Mouse (Mus musculus): Measurements from ENCODE around the gene Slc22a21. TPM values are rescaled to one million over a fixed set of nuclear protein-coding genes. Genes with fewer than 3 reads are reported as not detected.
A peak's percentile ranks its signal among the peaks of the same experiment; 100 is the strongest.
"Not testable (repeated sequence)": the region's sequence is repeated elsewhere in the genome, so short reads cannot be mapped to it uniquely, and the experiment has no call there.

Slc22a21 gene
- polyA plus RNA-seq, 1 experiment from 2014 or later = 3.6 TPM

DNA sequence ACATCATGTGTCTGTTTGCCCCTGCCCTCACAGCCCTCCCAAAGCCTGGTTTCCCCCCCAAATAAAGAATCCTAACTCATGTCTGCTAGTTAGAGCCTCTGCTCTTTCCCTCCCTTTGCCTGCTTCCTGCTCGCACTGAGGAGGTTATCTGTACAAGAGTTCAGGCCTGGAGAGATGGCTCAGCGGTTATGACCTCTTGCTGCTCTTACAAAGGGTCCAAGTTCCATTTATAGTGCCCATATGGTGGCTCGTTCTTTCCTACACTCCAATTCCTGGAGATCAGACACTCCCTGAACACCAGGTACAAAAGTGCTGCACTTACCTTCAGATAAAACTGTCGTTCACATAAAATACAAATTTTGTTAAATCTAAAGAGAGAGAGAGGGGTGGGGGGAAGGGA is 7.9 kb upstream of the Slc22a21 start:
- H3K4me3 ChIP-seq = no peak overlapping the region
- no peak overlapping the region for H3K27ac ChIP-seq (replicated peaks)
- WGBS = 70% methylated on average over 4 of the region's 4 CpGs
- H3K36me3 ChIP-seq = no peaks in the 10 kb centered on the region
- no peaks in the 10 kb centered on the region for H3K9me3 ChIP-seq
- H3K9ac ChIP-seq = no peak overlapping the region
- H3K4me1 ChIP-seq (replicated peaks) = no peaks in the 10 kb centered on the region
- no peak for ATAC-seq (ENCODE audit: low read depth)
- H3K27me3 ChIP-seq = no peaks in the 10 kb centered on the region
- H3K4me2 ChIP-seq = no peak overlapping the region

DNA sequence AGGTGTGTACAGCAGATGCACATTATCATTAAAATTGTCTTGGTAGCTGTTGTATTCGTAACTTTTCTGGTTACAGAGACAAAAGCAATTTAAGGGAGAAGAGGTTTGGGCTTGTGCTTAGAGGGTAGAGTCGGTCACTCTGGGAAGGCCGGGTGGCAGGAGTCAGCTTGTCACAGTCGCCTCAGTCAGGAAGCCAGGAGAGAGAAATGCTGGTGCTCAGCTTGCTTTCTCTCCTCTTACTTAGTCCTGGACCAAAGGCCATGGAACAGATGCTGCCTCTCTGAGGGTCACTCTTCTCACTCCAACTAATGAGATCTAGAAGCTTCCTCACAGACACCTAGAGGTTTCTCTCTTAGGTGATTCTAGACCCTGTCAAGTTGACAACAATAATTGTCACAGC is 1.3 kb upstream of the Slc22a21 start:
- no peak overlapping the region for H3K27ac ChIP-seq (replicated peaks)
- H3K4me1 ChIP-seq (replicated peaks) = peaks cover 6% of the 10 kb centered on the region; the same call in 1 of the 2 replicates
- no peak for ATAC-seq (ENCODE audit: low read depth)
- H3K9ac ChIP-seq = no peak overlapping the region
- H3K9me3 ChIP-seq = no peaks in the 10 kb centered on the region
- no peaks in the 10 kb centered on the region for H3K36me3 ChIP-seq
- no peak overlapping the region for H3K4me3 ChIP-seq
- H3K27me3 ChIP-seq = peaks cover 21% of the 10 kb centered on the region
- H3K4me2 ChIP-seq = no peak overlapping the region
- WGBS = 85% methylated on average over 4 of the region's 4 CpGs

DNA sequence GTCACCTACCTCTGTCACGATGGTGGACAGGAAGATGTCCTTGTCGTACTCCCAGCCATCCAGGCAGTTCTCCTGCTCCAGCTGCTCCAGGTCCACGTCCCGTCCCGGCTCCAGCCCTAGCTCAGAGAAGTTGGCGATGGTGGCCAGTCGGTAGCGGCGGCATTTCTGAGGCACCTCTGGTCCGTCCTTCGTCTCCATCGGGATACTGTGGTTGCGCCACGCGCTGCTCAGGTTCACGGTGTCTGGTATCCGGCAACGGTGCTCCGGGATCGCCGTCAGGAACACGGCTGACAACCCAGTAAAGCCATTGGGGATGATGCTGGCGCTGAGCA is 710 bp downstream of the Slc22a21 start:
- H3K9me3 ChIP-seq; H3K4me1 ChIP-seq (replicated peaks); H3K36me3 ChIP-seq; H3K27ac ChIP-seq (replicated peaks): not testable (repeated sequence)
- peak overlapping the region; percentile 85 for H3K4me2 ChIP-seq
- WGBS = under 1% methylated on average over 23 of the region's 23 CpGs
- H3K9ac ChIP-seq = peak overlapping the region; percentile 69
- peak overlapping the region; percentile 58 for H3K4me3 ChIP-seq
- peaks cover 21% of the 10 kb centered on the region for H3K27me3 ChIP-seq
- ATAC-seq (ENCODE audit: low read depth) = peak; percentile 68; the same call in 1 of the 2 replicates

DNA sequence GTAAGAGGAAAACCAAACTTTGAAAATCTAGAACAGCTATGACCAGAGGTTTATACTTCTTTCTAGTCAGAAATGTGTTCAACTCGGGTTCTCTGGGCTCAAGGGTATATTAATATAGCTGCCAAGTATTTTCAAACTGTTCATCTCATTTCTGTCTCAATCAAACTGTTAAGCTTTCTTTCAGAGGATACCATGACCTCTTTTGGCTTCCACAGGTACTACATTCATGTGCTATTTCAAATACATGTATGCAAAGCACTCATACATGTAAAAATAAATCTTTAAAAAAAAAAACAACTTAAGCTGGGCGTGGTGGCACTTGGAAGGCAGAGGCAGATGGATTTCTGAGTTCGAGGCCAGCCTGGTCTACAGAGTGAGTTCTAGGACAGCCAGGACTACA is 2.5 kb downstream of the Slc22a21 start:
- Histone ChIP-seq H3K4me1 (replicated peaks) (peaks cover 6% of the 10 kb centered on the region; the same call in 1 of the 2 replicates), H3K27me3 (peaks cover 21% of the 10 kb centered on the region), H3K4me3 (no peak overlapping the region), H3K36me3 (no peaks in the 10 kb centered on the region), H3K4me2 (no peak overlapping the region), H3K9ac (no peak overlapping the region), H3K27ac (replicated peaks) (no peak overlapping the region), H3K9me3 (no peaks in the 10 kb centered on the region)
- WGBS = 79% methylated on average over 3 of the region's 3 CpGs
- ATAC-seq (ENCODE audit: low read depth) = no peak

DNA sequence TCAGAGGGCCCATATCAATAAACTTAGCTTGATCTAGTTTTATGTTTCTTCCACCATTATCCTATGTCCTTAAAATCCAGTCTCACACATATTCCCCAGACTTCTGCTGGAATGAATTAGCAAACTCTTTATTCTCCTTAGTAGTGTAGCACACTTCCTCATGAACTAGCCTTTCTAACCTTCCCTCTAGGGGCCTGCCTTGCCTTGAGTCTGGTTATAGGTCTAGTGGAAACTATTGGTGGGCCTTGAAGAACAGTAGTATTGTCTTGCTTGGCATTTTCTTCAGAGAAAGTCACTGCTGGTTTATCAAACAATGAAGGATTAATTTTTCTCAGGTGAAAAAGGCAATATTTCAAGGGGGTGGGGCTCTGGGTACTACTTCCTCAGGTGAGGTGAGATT is 4.6 kb downstream of the Slc22a21 start:
- Histone ChIP-seq H3K9ac (no peak overlapping the region), H3K9me3 (no peaks in the 10 kb centered on the region), H3K27ac (replicated peaks) (no peak overlapping the region), H3K4me3 (no peak overlapping the region), H3K4me2 (no peak overlapping the region), H3K36me3 (no peaks in the 10 kb centered on the region), H3K27me3 (peaks cover 20% of the 10 kb centered on the region), H3K4me1 (replicated peaks) (peaks cover 6% of the 10 kb centered on the region; the same call in 1 of the 2 replicates)
- no peak for ATAC-seq (ENCODE audit: low read depth)

DNA sequence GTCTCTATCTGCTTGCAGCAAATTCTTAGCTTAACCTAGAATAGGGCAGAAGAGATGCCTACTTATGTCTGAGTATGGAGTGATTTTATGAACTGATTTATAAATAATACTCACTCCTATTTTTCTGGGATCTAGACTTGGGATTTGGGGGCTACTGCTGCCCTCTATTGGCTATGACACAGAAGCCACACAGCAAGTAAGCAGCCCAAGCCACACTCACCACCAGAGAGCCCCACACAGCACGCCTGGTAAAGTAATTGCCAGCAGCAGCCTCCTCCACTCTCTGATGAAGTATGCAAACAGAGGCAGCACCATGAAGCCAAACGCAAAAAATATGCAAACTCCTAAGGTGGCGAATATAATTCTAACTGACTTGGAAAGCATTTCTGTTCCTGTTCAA is 21.1 kb downstream of the Slc22a21 start:
- H3K36me3 ChIP-seq = no peaks in the 10 kb centered on the region
- no peak overlapping the region for H3K27ac ChIP-seq (replicated peaks)
- WGBS = 53% methylated on average over 3 of the region's 3 CpGs
- H3K9ac ChIP-seq = no peak overlapping the region
- no peaks in the 10 kb centered on the region for H3K9me3 ChIP-seq
- no peaks in the 10 kb centered on the region for H3K4me1 ChIP-seq (replicated peaks)
- H3K4me3 ChIP-seq = no peak overlapping the region
- no peak for ATAC-seq (ENCODE audit: low read depth)
- H3K4me2 ChIP-seq = no peak overlapping the region
- H3K27me3 ChIP-seq = no peaks in the 10 kb centered on the region

DNA sequence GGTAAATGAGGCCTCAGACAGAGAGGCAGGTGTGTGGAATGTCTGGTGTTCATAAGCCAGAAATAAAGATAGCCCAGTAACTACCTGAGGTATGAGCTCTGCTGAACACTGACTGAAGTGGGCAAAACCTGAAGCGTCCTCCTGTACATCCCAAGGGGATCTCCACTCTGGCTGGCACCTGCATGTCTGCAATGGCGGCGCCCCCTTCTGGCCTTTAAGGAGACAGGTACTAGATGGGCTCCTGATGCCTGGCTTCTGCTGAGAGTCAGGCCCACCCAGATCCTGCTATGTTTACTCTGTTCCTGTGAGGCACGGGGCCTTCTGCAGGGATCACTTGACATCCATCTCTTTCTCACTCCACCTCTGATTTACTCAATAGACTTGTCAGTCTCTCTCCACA is 22.0 kb downstream of the Slc22a21 start:
- not testable (repeated sequence) for H3K9me3 ChIP-seq; ATAC-seq (ENCODE audit: low read depth); H3K4me3 ChIP-seq; H3K4me2 ChIP-seq; H3K27ac ChIP-seq (replicated peaks); H3K36me3 ChIP-seq; H3K9ac ChIP-seq; H3K27me3 ChIP-seq; H3K4me1 ChIP-seq (replicated peaks)
- 39% methylated on average over 4 of the region's 4 CpGs for WGBS

DNA sequence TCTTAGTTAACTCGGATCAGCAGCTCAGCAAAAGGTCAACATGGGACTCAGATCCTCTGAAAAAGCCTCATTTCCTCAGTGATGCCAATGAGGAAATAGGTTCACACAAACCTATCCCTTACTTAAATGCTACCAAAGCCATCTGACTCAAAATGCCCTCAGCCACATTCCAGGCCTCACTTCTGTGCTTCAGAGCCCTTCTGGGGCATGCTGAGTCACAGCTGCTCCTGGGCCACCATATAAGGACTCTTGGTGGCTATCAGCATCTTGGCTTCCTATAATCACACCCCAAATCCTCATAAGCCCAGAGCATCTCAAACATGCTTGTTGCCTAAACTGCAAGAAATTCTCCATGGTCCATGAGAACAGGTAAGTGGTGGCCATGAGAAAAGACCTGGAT is 23.5 kb downstream of the Slc22a21 start:
- Histone ChIP-seq H3K9ac (no peak overlapping the region), H3K36me3 (no peaks in the 10 kb centered on the region), H3K27me3 (no peaks in the 10 kb centered on the region), H3K9me3 (no peaks in the 10 kb centered on the region), H3K4me3 (no peak overlapping the region), H3K4me2 (no peak overlapping the region), H3K27ac (replicated peaks) (no peak overlapping the region), H3K4me1 (replicated peaks) (no peaks in the 10 kb centered on the region)
- ATAC-seq (ENCODE audit: low read depth) = no peak
- WGBS = 73% methylated on average over 1 of the region's 1 CpGs

DNA sequence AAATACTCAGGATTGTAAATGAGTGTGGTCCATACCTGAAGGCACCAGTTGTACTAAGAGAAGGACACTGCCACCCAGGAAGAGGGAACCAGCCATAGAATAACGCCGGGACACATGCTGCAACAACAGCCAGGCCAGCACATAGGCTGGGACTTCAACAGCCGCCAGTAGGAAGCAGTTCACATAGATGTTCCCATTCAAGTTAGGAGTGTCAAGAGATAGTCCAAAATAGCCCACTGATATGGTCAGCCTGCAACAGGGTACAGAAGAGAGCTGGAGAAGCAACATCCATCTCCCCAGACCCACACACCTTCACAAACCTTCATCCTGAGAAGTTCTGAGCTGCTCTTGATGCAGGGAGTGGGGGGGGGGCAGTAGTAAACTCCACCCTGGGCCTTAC is 25.5 kb downstream of the Slc22a21 start:
- H3K4me2 ChIP-seq = no peak overlapping the region
- ATAC-seq (ENCODE audit: low read depth) = no peak
- H3K4me3 ChIP-seq = no peak overlapping the region
- H3K9me3 ChIP-seq = no peaks in the 10 kb centered on the region
- no peaks in the 10 kb centered on the region for H3K36me3 ChIP-seq
- H3K27ac ChIP-seq (replicated peaks) = no peak overlapping the region
- H3K9ac ChIP-seq = no peak overlapping the region
- 90% methylated on average over 3 of the region's 3 CpGs for WGBS
- H3K27me3 ChIP-seq = no peaks in the 10 kb centered on the region
- H3K4me1 ChIP-seq (replicated peaks) = no peaks in the 10 kb centered on the region

DNA sequence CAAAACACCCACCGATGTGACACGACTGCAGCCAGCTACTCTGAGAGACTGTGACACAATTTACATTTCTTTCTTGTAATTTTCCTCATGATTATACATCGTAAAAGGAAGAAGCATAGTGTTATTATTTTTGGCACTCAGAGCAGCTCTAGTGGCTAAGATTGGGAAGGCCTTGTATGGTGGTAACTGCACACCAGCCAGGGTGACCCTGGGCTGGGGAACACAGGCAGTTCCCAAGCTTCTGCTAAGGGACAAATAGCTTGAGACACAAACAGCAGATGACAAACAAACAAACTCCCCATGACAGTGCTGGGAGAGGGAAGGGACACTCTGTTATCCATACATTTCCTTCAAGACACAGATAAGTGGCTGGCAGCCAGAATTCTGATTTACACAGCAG is 30.0 kb downstream of the Slc22a21 start:
- H3K4me2 ChIP-seq; H3K27me3 ChIP-seq; H3K9me3 ChIP-seq; H3K36me3 ChIP-seq; H3K4me1 ChIP-seq (replicated peaks); H3K9ac ChIP-seq; ATAC-seq (ENCODE audit: low read depth); H3K27ac ChIP-seq (replicated peaks); H3K4me3 ChIP-seq: not testable (repeated sequence)
- WGBS = 71% methylated on average over 1 of the region's 3 CpGs

DNA sequence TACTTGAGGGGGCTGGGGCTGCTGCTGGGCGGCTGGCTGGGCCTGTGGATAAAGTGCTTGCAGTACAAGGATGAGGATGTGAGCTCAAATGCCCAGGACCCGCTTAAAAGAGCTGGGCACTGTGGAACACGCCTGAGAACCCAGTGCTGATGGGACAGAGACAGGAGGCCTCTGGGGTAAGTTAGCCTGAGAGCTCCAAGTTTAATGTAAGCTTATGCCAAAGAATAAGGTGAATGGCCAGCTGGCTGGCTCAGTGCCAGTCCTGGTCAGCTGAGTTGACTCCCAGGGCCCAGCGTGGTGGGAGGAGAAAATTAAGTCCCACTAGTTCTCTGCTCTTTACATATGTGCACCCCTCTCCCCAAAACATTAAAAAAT is 48.2 kb downstream of the Slc22a21 start:
- H3K9ac ChIP-seq; H3K4me3 ChIP-seq; H3K27me3 ChIP-seq; H3K9me3 ChIP-seq; H3K4me2 ChIP-seq; H3K27ac ChIP-seq (replicated peaks); H3K4me1 ChIP-seq (replicated peaks); H3K36me3 ChIP-seq: not testable (repeated sequence)
- ATAC-seq (ENCODE audit: low read depth) = 0 out of 2 replicates have a peak, but pooled peaks have one; percentile 15
- 73% methylated on average over 4 of the region's 4 CpGs for WGBS

DNA sequence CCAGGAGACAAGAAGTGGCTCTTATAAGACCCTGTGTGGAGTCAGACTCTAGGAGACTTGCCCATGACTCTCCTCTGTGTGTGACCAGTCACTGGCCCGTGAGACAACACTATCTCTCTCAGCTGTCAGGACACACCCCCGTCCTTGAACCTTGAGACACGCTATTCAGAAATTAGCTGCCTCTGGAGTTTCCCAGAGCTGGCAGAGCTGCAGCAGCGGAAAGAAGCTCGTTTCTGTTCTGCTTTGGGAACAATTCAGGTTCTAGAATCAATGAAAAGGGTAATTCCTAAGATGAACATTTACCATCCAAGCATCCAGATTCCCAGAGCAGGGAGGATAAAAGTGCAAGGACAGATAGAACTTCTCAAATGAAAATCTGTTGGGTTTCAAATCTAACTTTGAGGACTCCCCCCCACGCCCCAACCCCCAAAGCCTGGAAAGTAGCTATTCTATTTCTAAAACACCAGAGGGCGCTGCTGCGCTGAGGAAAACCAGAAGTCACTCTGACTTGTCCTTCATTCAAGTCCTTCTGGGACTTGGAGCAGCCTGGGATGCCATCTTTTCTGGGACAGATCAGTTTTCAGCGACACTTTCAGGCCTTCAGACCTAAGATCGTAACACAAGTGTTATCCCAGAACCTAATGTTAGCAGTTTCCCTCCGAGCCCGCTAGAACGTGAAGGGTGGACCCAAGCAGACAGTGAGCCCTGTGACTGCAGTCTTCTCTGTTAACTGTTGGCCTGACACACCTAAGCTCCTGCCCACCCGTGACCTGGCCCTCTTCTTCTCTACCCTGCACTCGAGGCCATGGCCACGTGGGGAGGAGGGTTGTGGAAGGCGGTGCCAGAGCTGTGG is 48.8 kb downstream of the Slc22a21 start:
- Histone ChIP-seq H3K9ac (0 out of 2 replicates have a peak overlapping the region, but pooled peaks have one; percentile 12), H3K36me3 (no peaks in the 10 kb centered on the region), H3K4me3 (no peak overlapping the region), H3K4me1 (replicated peaks) (no peaks in the 10 kb centered on the region), H3K4me2 (no peak overlapping the region), H3K27ac (replicated peaks) (no peak overlapping the region), H3K27me3 (no peaks in the 10 kb centered on the region), H3K9me3 (no peaks in the 10 kb centered on the region)
- WGBS = 36% methylated on average over 17 of the region's 17 CpGs
- peak; percentile 8; the same call in 1 of the 2 replicates for ATAC-seq (ENCODE audit: low read depth)

DNA sequence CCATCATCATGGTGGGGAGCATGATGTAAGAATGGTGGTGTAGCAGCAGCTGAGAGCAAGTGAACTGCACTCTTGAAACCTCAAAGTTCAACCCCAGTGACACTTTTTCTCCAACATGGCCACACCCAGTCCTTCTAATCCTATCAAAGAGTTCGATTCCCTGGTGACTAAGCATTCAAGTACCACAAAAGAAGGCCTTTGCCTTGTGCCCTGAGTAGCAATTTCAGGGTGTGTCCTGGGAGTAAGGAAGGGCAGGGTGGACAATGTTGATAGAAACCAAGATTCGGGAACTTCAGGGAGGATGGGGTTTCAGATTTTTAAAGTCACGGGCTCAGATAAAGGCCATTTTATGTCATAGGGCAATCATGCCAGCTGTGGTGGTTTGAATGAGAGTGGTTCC is 50.4 kb downstream of the Slc22a21 start:
- H3K36me3 ChIP-seq = no peaks in the 10 kb centered on the region
- no peaks in the 10 kb centered on the region for H3K4me1 ChIP-seq (replicated peaks)
- no peak overlapping the region for H3K9ac ChIP-seq
- WGBS = 88% methylated on average over 3 of the region's 3 CpGs
- no peaks in the 10 kb centered on the region for H3K9me3 ChIP-seq
- no peak overlapping the region for H3K4me3 ChIP-seq
- H3K27me3 ChIP-seq = no peaks in the 10 kb centered on the region
- H3K27ac ChIP-seq (replicated peaks) = no peak overlapping the region
- no peak overlapping the region for H3K4me2 ChIP-seq
- ATAC-seq (ENCODE audit: low read depth) = no peak

All from neural tube, embryonic 13.5 days (tissue).